Mouse (Mus musculus) spleen, adult 18-20 months (tissue): ENCODE measurements around the gene E2f3.

ENCODE experiments used
- DNase-seq, 2 experiments: peaks; one replicate each; pipeline ENCODE4 v3.0.0; 2022; ENCODE audit warnings: mixed read lengths in 2 of 2

The E2f3 gene

DNA sequence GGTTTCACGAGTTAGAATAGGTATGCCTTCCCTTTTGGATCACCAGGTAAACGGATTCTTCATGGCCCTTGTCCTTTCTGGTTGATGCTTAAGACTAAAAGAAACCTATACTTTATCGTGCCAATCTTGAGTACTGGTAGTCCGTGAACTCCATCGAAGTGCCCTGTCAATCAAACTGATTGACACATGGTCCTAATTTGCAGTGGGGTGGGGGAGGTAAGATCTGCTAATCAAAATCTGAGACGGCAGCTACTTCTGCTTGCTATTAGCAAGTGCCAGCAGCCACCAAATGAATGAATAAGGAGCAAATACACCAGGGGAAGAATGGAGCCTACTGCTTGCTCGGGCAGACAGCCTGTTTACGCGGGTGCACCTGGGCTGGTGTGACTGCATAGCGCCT, 72.3 kb downstream of the E2f3 start:
- DNase-seq = no peak

DNA sequence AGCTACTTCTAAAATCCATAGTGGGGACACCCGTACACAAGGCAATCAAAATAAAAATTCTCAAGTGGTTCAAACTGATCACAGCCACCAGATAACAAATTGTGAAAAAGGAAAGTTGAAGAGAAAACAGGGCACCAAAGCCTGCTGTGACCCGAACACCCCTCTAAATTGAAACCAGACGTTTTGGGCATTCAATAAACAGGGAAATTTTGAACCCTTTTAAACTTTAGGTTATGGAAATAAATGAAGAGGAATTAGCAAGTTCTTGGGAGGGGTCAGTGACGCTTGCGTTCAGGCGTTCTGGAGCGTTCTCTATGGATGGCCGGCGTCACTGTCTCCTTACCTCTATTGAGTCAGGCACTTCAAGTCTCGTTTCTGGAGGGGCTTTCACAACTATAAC, 72.8 kb downstream of the E2f3 start:
- no peak for DNase-seq

DNA sequence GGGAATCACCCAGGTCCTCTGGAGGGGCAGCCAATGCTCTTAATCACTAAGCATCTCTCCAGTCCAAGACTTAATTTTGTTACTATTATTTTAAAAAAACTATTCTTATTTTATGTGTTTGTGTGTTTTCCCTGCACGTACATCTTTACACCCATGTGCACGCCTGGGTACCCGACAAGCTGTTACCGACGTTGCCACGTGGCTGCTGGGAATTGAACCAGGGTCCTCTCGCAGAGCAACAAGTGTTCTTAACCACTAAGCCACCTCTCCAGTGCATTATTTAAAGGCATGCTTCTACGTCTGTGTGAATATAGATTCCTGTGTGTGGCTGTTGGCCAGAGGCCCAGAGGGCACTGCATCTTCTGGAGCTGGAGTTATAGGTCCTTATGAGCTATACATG, 73.6 kb downstream of the E2f3 start:
- no peak for DNase-seq

DNA sequence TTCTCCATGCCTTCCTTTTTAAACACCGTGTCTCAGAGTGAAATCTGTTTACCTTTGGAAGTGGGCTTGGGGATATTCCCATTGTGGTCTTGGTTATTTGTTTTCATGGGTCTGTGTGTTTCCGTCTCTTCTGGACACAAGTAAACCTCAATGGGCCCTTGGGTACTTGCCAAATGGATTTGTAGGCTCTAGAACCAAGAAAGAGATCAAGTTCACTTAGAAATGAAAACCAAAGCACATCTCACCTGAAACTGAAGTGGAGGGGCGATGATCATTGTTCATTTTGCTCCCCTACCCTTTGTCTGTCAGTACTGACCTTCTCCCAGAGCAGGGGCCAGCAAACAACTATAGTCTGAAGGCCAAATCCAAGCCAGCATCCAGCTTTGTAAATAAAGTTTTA, 74.7 kb downstream of the E2f3 start:
- DNase-seq = no peak

DNA sequence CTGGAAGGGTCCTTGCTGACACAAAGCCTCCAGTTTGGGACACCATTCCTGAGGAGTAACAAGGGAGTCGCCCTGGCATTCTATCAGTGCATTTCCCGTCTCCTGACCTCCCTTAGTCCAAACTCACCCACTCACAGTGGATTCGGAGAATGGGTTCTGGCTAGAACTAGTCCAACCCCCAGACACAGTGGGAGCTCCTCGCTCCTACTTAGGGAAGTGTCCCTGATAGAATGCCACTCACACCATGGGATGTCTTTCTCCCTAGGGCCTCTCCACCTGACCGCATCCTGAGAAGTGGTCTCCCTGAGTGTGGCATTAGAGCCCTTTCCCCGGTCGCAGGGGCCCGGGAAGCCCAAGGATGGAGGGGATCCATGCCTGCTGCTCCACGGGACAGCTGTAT, 77.4 kb downstream of the E2f3 start:
- no peak for DNase-seq

DNA sequence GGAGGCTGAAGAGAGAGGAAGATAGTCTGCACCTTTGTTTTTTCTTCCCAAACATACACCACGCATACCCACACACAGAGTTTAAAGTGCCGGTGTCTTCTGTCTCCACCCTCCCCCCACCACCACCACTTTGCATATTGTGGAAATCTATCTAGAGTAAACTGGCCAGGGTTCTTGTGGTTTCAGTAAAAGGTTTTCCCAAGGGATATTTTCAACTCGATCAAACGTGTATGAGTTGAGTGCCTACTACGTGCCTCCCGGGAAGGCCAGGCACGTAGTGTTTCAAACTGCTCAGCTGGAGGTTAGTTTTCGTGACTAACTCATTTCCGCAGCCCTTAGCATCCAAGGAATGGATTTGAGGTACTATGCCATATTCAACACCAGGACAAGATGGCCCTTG, 77.9 kb downstream of the E2f3 start:
- DNase-seq = no peak

DNA sequence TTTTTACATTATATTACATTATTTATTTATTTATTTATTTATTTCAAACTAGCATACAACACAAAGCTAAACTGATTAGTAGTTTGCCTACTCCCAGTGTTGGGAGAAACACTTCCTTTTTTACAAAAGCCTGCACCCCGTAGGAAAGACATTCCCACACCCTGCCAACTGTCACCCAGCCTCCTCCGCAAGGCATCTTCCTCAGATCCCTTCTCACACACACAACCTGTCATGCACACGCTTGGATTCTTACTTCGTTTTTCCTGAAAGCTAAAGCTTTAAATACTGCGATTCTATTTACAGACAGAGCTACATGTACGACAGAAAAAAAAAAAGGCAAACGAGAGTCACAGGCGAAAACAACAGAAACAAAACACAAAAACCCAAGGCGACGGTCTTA, 79.1 kb downstream of the E2f3 start:
- DNase-seq = no peak

DNA sequence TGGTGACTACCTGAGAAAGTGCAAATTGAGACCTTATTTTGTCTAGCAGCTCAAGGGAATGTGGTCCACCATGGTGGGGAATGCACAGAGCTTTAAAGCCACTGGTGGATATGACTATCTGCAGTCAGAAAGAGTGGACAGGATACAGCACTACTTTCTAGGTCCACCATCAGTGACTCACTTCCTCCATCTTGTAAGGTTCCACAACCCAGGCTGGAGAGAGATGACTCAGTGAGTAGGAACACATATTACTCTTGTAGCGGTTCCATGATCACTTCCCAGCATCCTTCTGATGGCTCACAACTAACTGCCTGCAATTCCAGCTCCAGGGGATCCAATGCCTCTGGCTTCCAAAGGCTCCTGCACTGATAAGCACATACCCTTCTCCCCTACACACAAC, 82.5 kb downstream of the E2f3 start:
- no peak for DNase-seq

DNA sequence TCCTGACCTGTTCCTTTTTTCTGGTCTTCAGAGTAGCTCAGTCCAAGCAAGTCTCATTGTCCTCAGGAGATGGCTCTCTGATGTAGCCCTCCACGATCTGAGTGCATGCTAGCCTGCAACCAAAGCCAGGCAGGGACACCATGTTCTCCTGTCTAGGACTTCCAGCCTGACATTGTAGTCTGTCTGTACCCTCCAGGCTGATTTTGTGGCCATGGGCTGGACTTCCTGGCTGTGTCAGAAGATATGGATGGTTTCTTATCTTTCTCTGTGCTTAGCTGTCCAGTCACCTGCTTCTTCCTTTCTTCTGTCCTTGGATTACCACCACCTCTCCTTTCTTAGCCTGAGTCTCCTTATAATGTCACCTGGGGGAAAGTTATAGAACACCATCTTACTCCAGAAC, 83.2 kb downstream of the E2f3 start:
- no peak for DNase-seq

DNA sequence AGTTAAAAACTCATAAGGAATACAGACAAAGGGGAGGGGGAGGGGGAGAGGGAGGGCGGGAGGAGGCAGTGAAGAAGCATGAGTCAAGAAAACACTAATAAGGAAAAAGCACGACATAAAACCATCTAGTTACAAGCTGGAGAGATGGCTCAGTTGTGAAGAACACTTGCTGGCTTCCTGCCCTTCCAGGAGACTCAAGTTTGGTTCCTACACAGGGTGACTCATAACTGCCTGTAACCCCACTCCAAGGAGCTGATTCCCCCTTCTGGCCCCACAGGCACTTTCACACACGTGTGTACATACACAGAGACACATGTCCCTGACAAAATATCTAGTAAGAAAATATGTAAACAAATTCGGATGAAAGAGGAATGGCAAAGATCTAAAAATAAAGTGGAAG, 84.2 kb downstream of the E2f3 start:
- no peak for DNase-seq

DNA sequence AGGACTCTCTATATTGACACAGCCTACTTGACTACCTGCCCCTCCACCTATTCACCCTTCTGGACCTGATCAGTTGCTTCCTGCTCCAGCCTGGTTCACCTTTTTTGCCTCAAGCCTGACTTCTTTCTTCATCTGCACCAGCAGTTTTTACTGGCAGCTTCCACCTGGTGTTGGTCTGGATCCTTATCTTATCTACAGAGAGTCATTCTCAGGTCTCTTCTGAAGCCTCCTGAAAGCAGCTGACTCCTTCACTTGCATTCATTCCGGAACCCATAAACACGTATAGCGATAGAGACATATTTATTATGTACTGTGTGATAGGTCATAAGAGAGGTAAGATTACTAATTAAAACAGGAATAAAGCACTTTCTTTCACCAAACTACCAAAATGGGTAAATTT, 119.1 kb downstream of the E2f3 start:
- no peak for DNase-seq

DNA sequence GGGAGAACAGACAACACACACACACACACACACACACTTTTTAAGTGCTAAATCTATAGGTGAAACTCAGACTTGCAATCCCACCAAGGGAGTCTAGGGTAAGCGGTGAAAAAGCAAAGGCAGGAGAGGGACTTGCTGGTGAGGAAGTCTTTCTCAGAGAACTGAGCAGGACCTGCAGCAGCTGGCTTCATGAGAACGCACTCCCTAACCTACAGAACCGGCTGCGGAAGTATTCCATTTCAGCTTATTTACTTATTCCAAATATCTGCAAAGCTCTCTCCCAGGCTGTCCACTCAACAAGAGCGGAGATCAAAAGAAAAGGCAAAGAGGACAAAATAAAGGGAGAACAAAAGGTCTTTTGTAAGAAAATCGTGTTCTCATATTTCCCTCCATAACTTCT, 121.5 kb downstream of the E2f3 start:
- no peak for DNase-seq

DNA sequence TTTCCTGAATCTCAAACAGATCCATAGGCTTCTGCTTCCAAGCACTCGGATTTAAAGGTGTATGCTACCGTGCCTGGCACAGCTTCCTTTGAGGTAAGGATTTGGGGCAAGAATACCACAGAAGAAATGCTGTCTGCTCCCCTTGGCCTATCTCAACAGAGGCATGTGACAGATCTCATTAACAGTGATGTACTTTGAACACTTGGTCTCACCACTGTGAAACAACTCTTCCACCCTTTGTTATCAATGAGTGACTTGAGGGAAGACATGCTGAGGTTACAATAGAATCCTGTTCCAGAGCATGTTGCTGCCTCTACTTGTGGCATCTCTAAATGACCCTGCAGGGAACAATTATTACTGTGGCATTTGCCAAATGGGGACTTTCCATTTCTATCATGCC, 125.8 kb downstream of the E2f3 start:
- DNase-seq = no peak

DNA sequence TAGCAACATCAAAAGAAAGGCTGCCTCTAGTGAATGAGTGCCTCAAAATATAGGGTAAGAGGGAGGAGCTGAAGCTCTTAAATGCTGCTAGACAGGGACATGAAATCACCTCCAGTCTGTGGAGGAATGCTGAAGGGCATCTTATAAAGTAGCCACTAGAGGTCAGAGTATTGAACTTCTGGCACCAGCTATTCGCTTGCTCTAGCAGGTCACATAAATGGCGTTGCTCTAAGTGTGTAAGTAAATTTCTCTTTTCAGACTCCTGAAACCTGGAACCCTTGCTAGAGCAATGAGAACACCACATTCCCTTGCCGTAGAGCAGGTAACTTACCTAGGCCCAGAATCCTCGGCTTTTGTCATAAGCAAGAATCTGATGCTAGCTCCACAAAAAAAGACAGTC, 128.4 kb downstream of the E2f3 start:
- no peak for DNase-seq
